Mouse (Mus musculus) neural tube, embryonic 15.5 days (tissue): Measurements from ENCODE around the gene Arpc3. TPM values are rescaled to one million over a fixed set of nuclear protein-coding genes. Genes with fewer than 3 reads are reported as not detected.
A peak's percentile ranks its signal among the peaks of the same experiment; 100 is the strongest.

Experiments
- ATAC-seq: fragments of 200-750 bp; cut with Nextera tagmentation; 2 replicates; pipeline ENCODE4 v1.8.0; 2017; ENCODE audit warnings: mild to moderate bottlenecking, moderate TSS enrichment, moderate library complexity; ENCODE audit not compliant: low FRiP score
- H3K27ac ChIP-seq: fragments of 300-500 bp; sonication (generic); replicated peaks from 2 replicates; pipeline ENCODE4 v1.5.1; 2015; ENCODE audit warnings: mild to moderate bottlenecking, inconsistent platforms
- H3K27me3 ChIP-seq: fragments of 300-500 bp; sonication (generic); replicated peaks from 2 replicates; pipeline ENCODE4 v1.6.1; 2015; ENCODE audit warnings: inconsistent platforms
- H3K36me3 ChIP-seq: fragments of 300-500 bp; sonication (generic); 2 replicates; pipeline ENCODE4 v1.6.1; 2015; ENCODE audit warnings: inconsistent platforms
- H3K4me1 ChIP-seq: fragments of 300-500 bp; sonication (generic); 2 replicates; pipeline ENCODE4 v1.6.1; 2015; ENCODE audit warnings: inconsistent platforms
- H3K4me2 ChIP-seq: fragments of 300-500 bp; sonication (generic); 2 replicates; pipeline ENCODE4 v1.6.1; 2015; ENCODE audit warnings: inconsistent platforms, mild to moderate bottlenecking, moderate library complexity
- H3K4me3 ChIP-seq: fragments of 300-500 bp; sonication (generic); replicated peaks from 2 replicates; pipeline ENCODE4 v1.5.1; 2015; ENCODE audit warnings: mild to moderate bottlenecking, inconsistent platforms
- H3K9ac ChIP-seq: fragments of 300-500 bp; sonication (generic); replicated peaks from 2 replicates; pipeline ENCODE4 v1.6.1; 2015; ENCODE audit warnings: mild to moderate bottlenecking, inconsistent platforms
- H3K9me3 ChIP-seq: fragments of 300-500 bp; sonication (generic); replicated peaks from 2 replicates; pipeline ENCODE4 v1.6.1; 2016; ENCODE audit warnings: inconsistent platforms
- WGBS: fragments of 180-500 bp; shearing (Covaris S2); methylation state at CpG from one replicate; pipeline ENCODE4 v1.1.7; 2015; ENCODE audit warnings: mixed read lengths; 5-methylcytosine and 5-hydroxymethylcytosine counted together
- polyA plus RNA-seq: library from polyadenylated mRNA; unstranded; fragments of >200 nt; fragmentation: Nextera tagmentation; extraction: Ambion mirVana; gene quantifications from 2 replicates; pipeline ENCODE4 v1.2.1, GENCODE M21; 2015

Gene Arpc3
- polyA plus RNA-seq, 1 experiment from 2014 or later, result 167 TPM

DNA sequence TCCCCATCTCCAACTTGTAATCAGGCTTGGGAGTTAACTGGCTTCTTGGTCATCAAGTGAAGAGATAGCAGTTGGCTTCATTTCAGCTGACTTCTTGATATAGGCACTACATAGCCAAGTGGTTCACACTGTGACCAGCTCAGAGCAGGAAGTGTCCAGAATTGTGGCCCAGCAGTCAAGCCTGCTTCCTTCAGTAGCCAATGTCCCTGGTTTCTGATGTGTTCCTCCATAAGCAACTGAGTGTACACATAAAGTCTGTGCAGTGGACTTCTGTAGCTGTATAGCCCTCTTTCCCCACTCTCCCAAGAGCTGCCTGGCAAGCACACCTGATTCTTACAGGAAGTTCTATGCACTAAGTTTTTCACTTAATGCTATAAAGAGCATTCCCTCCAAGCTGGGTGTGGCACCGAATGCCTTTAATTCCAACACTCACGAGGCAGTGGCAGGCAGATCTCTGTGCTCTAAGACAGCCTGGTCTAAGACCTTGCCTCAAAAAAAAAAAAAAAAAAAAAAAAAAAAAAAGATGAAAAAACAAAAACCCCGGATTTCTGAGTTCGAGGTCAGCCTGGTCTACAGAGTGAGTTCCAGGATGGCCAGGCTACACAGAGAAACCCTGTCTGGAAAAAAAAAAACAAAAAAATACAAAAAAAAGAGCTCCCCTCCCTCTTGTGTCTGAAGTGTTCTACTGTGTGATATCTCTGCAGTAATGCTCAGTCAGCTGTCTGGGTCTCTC lies 14.4 kb upstream of the Arpc3 start:
- Histone ChIP-seq H3K4me1 (peaks cover 11% of the 10 kb centered on the region), H3K27ac (no peak overlapping the region), H3K9me3 (no peaks in the 10 kb centered on the region), H3K9ac (no peak overlapping the region), H3K36me3 (peaks cover 36% of the 10 kb centered on the region), H3K4me2 (no peak overlapping the region), H3K27me3 (no peaks in the 10 kb centered on the region), H3K4me3 (no peak overlapping the region)
- 95% methylated on average over 4 of the region's 4 CpGs for WGBS
- ATAC-seq, result no peak

DNA sequence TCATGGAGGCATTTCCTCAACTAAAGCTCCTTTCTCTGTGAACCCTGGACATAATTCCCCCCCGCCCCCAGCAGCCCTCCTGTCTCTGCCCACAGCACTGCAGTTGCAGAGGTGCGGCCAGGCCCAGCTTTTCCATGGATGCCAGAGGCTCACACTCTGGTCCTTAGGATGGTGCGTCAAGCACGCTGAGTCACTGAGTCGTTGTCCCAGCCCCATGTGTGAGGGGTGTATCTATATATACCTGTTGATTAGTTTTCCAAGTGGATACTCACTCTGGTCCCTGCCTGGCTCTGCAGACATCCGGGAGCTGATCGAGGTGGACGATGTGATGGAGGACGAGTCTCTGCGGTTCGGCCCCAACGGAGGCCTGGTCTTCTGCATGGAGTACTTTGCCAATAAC lies 13.5 kb upstream of the Arpc3 start:
- no peak for ATAC-seq
- H3K27me3 ChIP-seq, result no peaks in the 10 kb centered on the region

DNA sequence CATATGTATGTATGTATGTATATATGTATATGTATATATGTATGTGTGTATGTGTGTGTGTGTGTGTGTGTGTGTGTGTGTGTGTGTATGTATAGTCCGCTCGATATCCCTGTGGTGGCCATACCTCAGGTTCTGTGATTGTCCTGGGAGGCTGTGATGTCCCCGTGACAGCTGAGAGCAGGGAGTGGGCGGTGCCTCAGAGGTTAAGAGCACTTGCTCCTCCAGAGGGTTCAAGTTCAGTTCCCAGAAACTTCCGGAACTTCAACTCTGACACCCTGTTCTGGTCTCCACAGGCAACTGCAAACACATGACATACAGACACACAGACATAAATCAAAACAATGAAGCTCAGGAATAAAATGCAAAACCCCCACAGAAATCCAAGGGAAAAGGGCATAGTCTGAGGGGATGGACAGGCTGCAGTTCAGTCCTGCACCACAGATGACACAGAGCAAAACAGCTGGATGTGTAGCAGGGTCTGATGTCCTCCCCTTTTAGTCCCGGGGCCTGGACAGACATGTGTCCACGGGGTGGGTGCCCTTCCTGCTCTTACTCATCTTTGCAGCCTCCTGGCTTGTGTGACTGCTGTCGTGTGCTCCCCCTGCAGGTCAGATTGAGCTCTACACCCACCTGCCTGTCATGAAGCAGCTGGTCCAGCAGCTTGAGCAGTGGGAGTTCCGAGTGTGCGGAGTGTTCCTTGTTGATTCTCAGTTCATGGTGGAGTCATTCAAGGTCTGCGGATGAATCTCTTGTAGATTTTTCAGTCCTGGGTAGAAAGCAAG lies 12.1 kb upstream of the Arpc3 start:
- no peak overlapping the region for H3K9ac ChIP-seq
- no peaks in the 10 kb centered on the region for H3K27me3 ChIP-seq
- no peak overlapping the region for H3K4me2 ChIP-seq
- H3K36me3 ChIP-seq, result peaks cover 41% of the 10 kb centered on the region
- no peak overlapping the region for H3K27ac ChIP-seq
- H3K4me1 ChIP-seq, result no peaks in the 10 kb centered on the region; the same call in 1 of the 2 replicates
- 56% methylated on average over 11 of the region's 11 CpGs for WGBS
- H3K4me3 ChIP-seq, result no peak overlapping the region
- no peaks in the 10 kb centered on the region for H3K9me3 ChIP-seq
- ATAC-seq, result peak; percentile 55; the same call in 1 of the 2 replicates

More for the DNA sequence above, 13.5 kb upstream of the Arpc3 start:
- H3K27ac ChIP-seq, result no peak overlapping the region
- H3K4me3 ChIP-seq, result no peak overlapping the region
- H3K9ac ChIP-seq, result no peak overlapping the region
- peaks cover 41% of the 10 kb centered on the region for H3K36me3 ChIP-seq
- H3K9me3 ChIP-seq, result no peaks in the 10 kb centered on the region
- 98% methylated on average over 12 of the region's 12 CpGs for WGBS
- H3K4me2 ChIP-seq, result no peak overlapping the region
- peaks cover 6% of the 10 kb centered on the region for H3K4me1 ChIP-seq

DNA sequence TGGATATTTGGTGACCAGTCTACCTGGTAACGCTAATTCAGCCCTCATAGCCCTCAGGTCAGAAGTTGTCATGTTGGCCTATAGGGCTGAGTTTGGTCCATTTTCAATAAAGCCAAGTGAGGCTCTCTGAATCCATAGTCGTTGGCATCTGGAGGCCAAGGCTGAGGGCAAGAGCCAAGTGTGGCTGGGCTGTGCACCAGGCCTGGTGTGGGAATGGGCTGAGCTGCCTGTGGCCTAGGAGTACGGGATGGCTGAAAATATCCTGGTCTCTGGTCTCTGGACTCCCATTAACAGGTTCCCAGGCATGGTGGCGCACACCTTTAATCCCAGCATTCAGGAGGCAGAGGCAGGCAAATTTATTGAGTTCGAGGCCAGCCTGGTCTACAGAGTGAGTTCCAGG lies 1.7 kb upstream of the Arpc3 start:
- ATAC-seq, result no peak
- Histone ChIP-seq H3K27me3 (no peaks in the 10 kb centered on the region), H3K4me2 (no peak overlapping the region), H3K4me3 (no peak overlapping the region), H3K36me3 (no peaks in the 10 kb centered on the region), H3K27ac (no peak overlapping the region), H3K9me3 (no peaks in the 10 kb centered on the region), H3K4me1 (peaks cover 15% of the 10 kb centered on the region), H3K9ac (no peak overlapping the region)
- WGBS, result 92% methylated on average over 5 of the region's 5 CpGs

DNA sequence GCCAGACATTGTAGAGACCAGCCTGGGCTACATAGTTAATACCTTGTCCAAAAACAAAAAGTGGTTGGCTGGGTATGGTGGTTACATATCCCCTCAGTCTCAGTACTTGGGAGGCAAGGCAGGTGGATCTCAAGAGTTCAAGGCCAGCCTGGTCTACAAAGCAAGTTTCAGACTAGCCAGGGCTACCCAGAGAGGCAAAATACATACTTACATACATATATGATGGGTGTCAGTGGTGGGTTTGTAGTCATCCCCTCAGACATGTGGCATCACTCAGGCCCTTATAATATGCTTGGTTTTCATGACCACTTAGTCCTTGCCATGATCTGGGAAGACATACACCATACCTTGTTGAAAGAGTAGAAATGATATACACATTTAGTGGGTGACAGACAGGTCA lies 1.0 kb upstream of the Arpc3 start:
- Histone ChIP-seq H3K4me1 (peaks cover 15% of the 10 kb centered on the region), H3K4me3 (no peak overlapping the region), H3K27ac (no peak overlapping the region), H3K36me3 (no peaks in the 10 kb centered on the region), H3K4me2 (no peak overlapping the region), H3K27me3 (no peaks in the 10 kb centered on the region), H3K9ac (no peak overlapping the region), H3K9me3 (no peaks in the 10 kb centered on the region)
- no peak for ATAC-seq

DNA sequence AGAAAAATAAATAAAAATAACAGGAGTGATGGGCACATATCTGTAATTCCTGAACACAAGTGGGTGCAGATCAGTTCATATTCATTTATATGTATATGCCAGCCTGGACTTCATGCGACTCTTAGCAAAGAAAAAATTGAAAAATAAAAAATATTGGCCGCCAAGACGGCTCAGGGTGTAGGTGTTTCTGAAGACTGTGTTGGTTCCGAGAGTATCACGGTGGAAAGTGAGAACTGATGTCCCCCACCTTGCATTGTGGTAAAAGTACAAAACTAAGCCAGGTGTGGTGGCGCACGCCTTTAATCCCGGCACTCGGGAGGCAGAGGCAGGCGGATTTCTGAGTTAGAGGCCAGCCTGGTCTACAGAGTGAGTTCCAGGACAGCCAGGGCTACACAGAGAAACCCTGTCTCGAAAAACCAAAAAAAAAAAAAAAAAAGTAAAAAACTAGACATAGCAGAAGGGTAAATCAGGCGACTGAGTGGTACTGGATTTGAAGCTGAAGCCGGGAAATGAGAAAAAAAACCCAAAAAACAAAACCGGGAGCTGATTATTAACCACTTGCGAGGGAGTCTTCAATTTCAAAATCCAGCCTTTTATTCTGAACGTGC lies 396 bp upstream of the Arpc3 start:
- Histone ChIP-seq H3K4me1 (peaks cover 15% of the 10 kb centered on the region), H3K36me3 (no peaks in the 10 kb centered on the region), H3K9me3 (no peaks in the 10 kb centered on the region), H3K4me3 (peak overlapping the region; percentile 86), H3K4me2 (peak overlapping the region; percentile 77), H3K27me3 (no peaks in the 10 kb centered on the region), H3K9ac (no peak overlapping the region), H3K27ac (peak overlapping the region; percentile 75)
- ATAC-seq, result peak; percentile 3; the same call in 1 of the 2 replicates
- WGBS, result 54% methylated on average over 15 of the region's 16 CpGs

DNA sequence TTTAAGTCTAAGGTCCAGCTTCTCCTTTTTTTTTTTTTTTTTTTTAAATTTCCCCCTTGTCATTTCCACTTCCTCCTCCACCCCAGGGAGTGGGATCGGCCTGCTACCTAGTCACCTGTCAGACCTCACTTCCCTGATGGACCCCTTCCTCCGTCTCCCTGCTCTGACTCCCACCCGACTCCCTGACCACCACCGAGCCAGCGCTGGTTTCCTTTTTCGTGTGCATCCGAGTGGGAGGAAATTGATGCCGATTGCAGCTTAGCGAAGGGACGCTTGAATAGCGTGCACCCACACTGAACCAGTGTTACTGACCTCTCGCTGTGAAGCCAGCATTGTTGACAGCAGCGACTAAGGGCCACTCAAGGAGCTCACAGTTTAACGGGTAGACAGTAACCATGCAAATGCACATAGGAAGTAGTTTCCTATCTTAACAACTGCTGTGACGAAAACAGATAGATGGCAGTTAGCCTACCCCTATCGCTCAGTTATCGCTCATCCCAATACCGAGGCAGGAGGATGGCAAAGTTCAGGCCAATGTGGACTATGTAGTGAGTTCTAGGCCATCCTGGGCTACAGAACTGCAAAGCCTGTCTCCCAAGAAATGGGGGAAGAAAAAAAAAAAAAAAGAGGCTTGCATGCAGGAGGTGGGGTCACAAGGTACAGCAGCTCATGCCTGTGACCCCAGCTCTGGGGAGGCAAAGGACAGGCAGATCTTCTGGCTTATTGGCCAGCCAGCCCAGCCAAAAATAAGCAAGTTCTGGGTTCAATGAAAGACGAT lies 738 bp downstream of the Arpc3 start:
- Histone ChIP-seq H3K4me3 (peak overlapping the region; percentile 86), H3K4me1 (peaks cover 15% of the 10 kb centered on the region), H3K27ac (peak overlapping the region; percentile 75), H3K27me3 (no peaks in the 10 kb centered on the region), H3K36me3 (peaks cover 10% of the 10 kb centered on the region), H3K9ac (peak overlapping the region; percentile 90), H3K9me3 (no peaks in the 10 kb centered on the region), H3K4me2 (peak overlapping the region; percentile 77)
- ATAC-seq, result peak; percentile 53; the same call in 1 of the 2 replicates
- 16% methylated on average over 19 of the region's 19 CpGs for WGBS

DNA sequence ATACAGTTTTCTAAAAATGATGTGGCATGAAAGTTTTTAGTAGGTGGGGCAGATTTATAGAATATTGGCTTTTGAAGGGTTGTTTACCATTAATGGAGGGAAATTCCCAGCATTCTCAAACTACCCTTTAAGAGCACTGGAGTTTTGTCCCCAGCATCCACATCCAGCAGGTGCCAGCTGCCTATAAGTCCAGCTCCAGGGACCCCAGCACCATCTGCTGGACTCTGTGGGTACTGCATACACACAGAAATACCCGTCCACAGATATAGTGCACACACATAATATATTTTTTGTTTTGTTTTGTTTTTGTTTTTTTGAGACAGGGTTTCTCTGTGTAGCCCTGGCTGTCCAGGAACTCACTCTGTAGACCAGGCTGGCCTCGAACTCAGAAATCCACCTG lies 2.2 kb downstream of the Arpc3 start:
- Histone ChIP-seq H3K27ac (no peak overlapping the region), H3K9me3 (no peaks in the 10 kb centered on the region), H3K4me3 (0 out of 2 replicates have a peak overlapping the region, but pooled peaks have one; percentile 2), H3K4me2 (no peak overlapping the region), H3K4me1 (peaks cover 15% of the 10 kb centered on the region), H3K27me3 (no peaks in the 10 kb centered on the region), H3K36me3 (peaks cover 22% of the 10 kb centered on the region), H3K9ac (no peak overlapping the region)
- ATAC-seq, result no peak
- 36% methylated on average over 2 of the region's 2 CpGs for WGBS

DNA sequence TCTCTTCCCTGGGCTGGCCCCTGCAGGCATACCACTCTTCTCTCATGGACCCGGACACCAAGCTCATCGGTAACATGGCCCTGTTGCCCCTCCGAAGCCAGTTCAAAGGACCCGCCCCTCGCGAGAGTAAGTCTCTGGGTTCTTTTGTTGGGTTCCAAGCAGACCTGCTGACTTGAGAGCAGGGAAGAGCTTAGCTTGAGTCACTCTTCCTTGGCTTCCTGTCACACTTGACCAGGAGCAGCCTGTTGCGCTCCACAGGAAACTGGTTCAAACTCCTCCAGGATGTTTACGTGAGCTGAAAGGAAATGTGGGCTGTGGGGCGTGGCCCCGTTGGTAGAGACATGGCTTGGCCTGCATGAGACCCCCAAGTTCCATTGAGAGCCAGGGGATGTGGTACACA lies 5.1 kb downstream of the Arpc3 start:
- 87% methylated on average over 10 of the region's 10 CpGs for WGBS
- Histone ChIP-seq H3K4me2 (no peak overlapping the region), H3K36me3 (peaks cover 41% of the 10 kb centered on the region), H3K9me3 (no peaks in the 10 kb centered on the region), H3K27ac (no peak overlapping the region), H3K4me3 (no peak overlapping the region), H3K27me3 (no peaks in the 10 kb centered on the region), H3K9ac (no peak overlapping the region), H3K4me1 (peaks cover 21% of the 10 kb centered on the region)
- no peak for ATAC-seq

DNA sequence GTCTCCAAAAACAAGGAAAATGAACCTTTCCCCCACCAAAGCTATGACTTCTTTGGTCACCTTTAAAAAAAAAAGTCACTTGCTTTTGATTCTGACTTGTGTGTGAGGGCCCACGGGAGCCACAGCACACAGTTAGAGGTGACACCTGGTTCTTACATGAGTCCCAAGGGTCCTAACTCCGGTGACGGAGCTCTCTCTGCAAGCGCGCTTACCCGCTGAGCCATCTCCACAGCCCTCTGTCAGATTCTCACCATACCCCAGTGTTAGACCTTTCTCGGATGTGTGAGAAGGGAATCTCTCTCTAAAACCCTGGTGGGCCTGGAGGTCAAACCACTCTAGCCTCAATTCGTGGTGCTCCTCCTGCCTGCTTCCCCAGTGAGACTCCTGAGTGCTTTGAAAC lies 5.8 kb downstream of the Arpc3 start:
- peaks cover 17% of the 10 kb centered on the region for H3K4me1 ChIP-seq
- peaks cover 48% of the 10 kb centered on the region for H3K36me3 ChIP-seq
- WGBS, result 89% methylated on average over 8 of the region's 8 CpGs
- no peak overlapping the region for H3K4me2 ChIP-seq
- H3K27me3 ChIP-seq, result no peaks in the 10 kb centered on the region
- no peak for ATAC-seq
- H3K27ac ChIP-seq, result no peak overlapping the region
- H3K9ac ChIP-seq, result no peak overlapping the region
- H3K4me3 ChIP-seq, result no peak overlapping the region
- no peaks in the 10 kb centered on the region for H3K9me3 ChIP-seq

DNA sequence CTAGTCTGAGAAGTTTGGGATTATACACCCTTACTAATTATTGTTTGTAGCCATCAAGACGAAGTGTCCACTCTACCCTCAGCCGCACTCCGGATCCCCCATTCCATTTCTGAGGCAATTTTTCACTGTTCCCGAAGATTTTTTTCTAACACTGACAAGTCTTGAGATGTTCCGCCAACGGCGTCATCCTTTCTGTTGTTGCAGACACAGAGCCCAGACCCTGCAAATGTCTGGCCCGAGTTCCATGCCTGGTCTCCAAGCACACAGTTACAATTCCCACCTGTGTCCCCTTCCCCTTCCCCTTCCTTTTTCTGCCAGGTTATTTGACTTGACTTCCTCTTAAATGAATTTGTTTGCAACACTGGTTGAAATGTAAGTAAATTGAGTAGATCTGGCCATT lies 8.2 kb downstream of the Arpc3 start:
- Histone ChIP-seq H3K4me2 (no peak overlapping the region), H3K27ac (no peak overlapping the region), H3K9ac (no peak overlapping the region), H3K9me3 (no peaks in the 10 kb centered on the region), H3K4me3 (no peak overlapping the region), H3K36me3 (peaks cover 72% of the 10 kb centered on the region), H3K27me3 (no peaks in the 10 kb centered on the region), H3K4me1 (peaks cover 6% of the 10 kb centered on the region)
- 94% methylated on average over 8 of the region's 8 CpGs for WGBS
- no peak for ATAC-seq
